Mouse (Mus musculus): Measurements from ENCODE around the gene Smarca2.

The Smarca2 gene

DNA sequence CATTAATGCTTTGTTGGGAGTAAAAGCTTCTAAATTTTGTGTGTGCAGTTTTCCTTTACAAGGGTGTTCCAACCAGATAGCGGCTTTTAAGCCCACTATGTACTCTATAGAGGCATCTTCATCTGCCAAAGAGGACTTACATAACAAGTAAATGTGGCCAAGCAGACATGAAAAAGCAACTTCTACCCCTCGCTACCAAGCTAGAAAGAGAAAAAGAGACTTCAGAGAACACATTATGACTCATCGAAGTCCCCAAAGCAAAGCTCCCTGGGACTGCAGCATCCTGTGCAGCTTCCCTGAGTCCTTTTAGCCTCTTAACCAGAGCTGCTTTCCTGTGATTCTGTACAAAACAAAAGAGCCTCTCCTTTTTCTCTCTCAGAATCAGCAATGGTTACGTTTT lies 3.4 kb upstream of the Smarca2 start:
- no peaks in the 10 kb centered on the region for H3K9me3 ChIP-seq (ENCODE audit: low read length)
- H3K36me3 ChIP-seq (ENCODE audit: insufficient read depth, low read length) = no peaks in the 10 kb centered on the region
- peaks cover 52% of the 10 kb centered on the region for H3K27me3 ChIP-seq (ENCODE audit: insufficient read depth, low read length)
- H3K4me1 ChIP-seq (replicated peaks; ENCODE audit: low read depth, low read length) = peaks cover 18% of the 10 kb centered on the region
- TF ChIP-seq CTCF (conservative IDR thresholded peaks at IDR 0.05; ENCODE audit: low read length) (no peak), NANOG (IDR thresholded peaks at IDR 0.05; ENCODE audit: borderline replicate concordance, low read length) (no peak), POU5F1 (IDR thresholded peaks at IDR 0.05; ENCODE audit: borderline replicate concordance, low read length) (no peak)
- no peak overlapping the region for H3K4me3 ChIP-seq (replicated peaks; ENCODE audit: low read length)

- peaks cover 8% of the 10 kb centered on the region for H3K9me3 ChIP-seq (ENCODE audit: low read length)
- H3K27me3 ChIP-seq (ENCODE audit: insufficient read depth, low read length) = peaks cover 71% of the 10 kb centered on the region
- peaks cover 28% of the 10 kb centered on the region for H3K4me1 ChIP-seq (replicated peaks; ENCODE audit: low read depth, low read length)
- TF ChIP-seq POU5F1 (IDR thresholded peaks at IDR 0.05; ENCODE audit: borderline replicate concordance, low read length) = no peak
- no peak for TF ChIP-seq CTCF (conservative IDR thresholded peaks at IDR 0.05; ENCODE audit: low read length)
- TF ChIP-seq NANOG (IDR thresholded peaks at IDR 0.05; ENCODE audit: borderline replicate concordance, low read length) = no peak
- H3K36me3 ChIP-seq (ENCODE audit: insufficient read depth, low read length) = no peaks in the 10 kb centered on the region
- no peak overlapping the region for H3K4me3 ChIP-seq (replicated peaks; ENCODE audit: low read length)
These were observed 1.5 kb upstream of the Smarca2 start for GRCm38 (mm10) chr19:26603296-26603860.

DNA sequence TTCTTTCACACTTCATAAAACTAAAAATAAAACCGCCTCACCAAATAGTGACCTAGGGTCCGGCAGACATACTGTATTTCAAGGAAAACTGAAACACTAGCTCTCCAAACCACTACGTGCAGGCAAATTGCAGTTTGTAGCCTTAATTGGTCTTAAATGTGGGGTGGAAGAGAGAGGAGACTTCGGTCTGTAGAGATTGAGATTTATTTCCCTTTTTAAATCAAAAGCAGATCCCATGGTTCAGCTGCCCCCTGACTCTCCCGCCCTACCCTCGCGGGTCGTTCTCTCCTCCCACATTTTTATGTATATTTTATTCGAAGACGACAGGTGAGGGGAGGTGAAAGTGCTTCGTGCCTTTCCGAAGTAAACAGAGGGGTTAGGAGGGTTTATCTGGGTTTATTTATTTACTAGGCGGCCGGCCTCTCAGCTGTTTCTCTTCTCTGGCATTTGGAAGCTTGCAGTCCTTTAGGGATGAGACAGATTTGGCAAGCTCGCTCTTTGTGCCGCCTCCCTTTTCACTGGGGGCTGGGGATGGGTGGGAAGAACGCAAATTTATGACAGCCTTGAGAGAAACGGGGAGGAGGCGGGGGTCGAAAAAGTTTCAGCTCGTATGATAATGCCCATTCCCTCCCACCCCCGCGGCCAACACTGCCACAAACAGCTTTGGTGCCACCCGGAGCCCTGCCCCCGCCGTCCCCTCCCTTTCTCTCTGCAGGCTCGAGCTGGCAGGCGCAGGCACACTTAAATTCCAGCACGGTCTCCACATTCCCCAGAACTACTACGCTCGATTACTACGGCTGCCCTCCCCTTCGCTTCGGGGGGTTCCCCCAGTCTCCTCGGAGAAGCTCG lies 720 bp upstream of the Smarca2 start:
- Histone ChIP-seq H3K36me3 (ENCODE audit: insufficient read depth, low read length) (no peaks in the 10 kb centered on the region), H3K4me1 (replicated peaks; ENCODE audit: low read depth, low read length) (peaks cover 28% of the 10 kb centered on the region), H3K4me3 (replicated peaks; ENCODE audit: low read length) (peak overlapping the region; percentile 83), H3K9me3 (ENCODE audit: low read length) (peaks cover 16% of the 10 kb centered on the region), H3K27me3 (ENCODE audit: insufficient read depth, low read length) (peaks cover 71% of the 10 kb centered on the region)
- TF ChIP-seq NANOG (IDR thresholded peaks at IDR 0.05; ENCODE audit: borderline replicate concordance, low read length) = no peak
- TF ChIP-seq POU5F1 (IDR thresholded peaks at IDR 0.05; ENCODE audit: borderline replicate concordance, low read length) = no peak
- TF ChIP-seq CTCF (conservative IDR thresholded peaks at IDR 0.05; ENCODE audit: low read length) = no peak

DNA sequence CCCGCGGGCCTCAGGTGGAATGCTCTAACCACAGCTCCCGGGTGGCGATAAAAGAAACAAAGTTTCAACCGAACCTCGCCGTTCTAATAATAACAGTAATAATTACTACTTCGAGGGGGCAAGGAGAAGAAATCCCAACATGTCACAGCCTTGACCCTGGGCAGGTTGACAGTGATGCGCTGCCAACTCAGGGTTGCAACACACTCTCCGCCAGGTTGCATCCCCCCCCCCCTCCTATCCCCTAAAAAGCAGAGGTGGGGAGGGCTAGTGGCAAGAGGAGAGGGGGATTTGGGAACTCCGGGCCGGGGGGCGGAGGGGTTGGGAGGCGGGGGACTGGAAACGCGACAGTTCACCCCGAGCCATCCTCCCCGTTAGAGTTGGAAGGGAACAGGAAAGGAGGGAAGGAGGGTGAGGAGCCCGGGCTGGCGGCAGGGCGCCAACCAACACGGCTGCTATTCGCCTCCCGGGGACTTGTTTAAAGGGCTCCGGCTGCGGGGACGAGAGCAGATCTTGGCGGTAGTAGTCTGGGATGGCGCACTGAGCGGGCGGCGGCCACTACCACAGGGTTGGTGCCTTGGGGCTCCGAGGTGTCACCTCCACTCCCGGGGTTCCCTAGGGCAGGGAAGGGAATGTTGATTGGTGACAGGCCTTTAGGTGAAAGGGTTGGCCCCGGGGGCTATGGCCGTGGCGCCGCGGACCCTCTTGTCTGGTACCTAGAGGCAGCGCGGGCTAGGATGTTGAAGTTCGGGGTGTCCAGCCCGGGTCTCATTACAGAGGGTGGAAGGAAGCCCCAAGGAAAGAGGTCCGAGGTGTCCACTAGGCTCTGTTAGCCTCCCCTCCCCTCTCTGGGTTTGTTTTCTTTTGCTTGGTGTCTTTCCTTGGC lies 829 bp downstream of the Smarca2 start:
- Histone ChIP-seq H3K4me3 (replicated peaks; ENCODE audit: low read length) (peak overlapping the region; percentile 83), H3K9me3 (ENCODE audit: low read length) (peaks cover 26% of the 10 kb centered on the region), H3K27me3 (ENCODE audit: insufficient read depth, low read length) (peaks cover 74% of the 10 kb centered on the region), H3K36me3 (ENCODE audit: insufficient read depth, low read length) (no peaks in the 10 kb centered on the region), H3K4me1 (replicated peaks; ENCODE audit: low read depth, low read length) (peaks cover 28% of the 10 kb centered on the region)
- TF ChIP-seq POU5F1 (IDR thresholded peaks at IDR 0.05; ENCODE audit: borderline replicate concordance, low read length) (no peak), NANOG (IDR thresholded peaks at IDR 0.05; ENCODE audit: borderline replicate concordance, low read length) (no peak), CTCF (conservative IDR thresholded peaks at IDR 0.05; ENCODE audit: low read length) (no peak)

DNA sequence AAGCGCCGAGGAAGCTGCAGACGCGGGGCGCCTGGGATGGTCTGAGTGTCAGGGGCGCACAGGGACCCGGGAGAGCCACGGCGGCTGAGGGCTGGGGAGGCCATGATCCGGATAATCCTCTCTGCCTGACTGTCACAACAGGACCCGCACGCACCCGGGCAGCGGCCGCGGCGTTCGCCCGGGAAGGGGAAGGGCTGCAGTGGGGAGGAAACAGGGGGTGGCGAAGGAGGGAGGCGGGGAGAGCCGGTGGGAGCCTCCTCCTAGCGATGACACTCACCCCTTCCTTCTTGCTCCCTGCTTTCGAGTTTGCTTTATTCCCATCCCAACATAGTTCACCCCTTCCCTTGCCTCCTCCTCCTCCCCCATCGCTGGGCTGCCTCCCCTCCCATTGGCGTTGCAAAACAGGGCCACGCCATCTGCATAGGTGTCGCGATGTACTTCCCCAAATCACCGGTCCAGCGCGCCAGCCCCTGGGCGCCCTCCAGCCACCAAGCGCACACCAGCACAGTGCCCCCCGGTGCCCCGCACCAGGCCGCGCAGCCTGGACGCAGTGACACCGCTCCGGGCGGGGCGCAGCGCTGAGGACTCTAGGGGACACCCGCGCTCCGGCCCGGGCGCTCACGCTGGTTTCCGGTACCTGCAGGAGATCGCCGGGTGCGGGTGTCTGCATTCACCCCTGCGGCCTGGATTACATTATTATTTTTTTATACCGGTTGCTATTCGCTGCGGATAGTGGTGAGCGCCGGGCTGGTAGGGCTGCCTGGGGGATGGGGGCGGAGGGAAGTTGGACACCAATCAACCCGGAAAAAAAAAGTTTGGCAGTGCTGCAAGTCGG lies 1.7 kb downstream of the Smarca2 start:
- Histone ChIP-seq H3K36me3 (ENCODE audit: insufficient read depth, low read length) (no peaks in the 10 kb centered on the region), H3K27me3 (ENCODE audit: insufficient read depth, low read length) (peaks cover 68% of the 10 kb centered on the region), H3K4me3 (replicated peaks; ENCODE audit: low read length) (peak overlapping the region; percentile 83), H3K9me3 (ENCODE audit: low read length) (peaks cover 30% of the 10 kb centered on the region), H3K4me1 (replicated peaks; ENCODE audit: low read depth, low read length) (peaks cover 28% of the 10 kb centered on the region)
- TF ChIP-seq CTCF (conservative IDR thresholded peaks at IDR 0.05; ENCODE audit: low read length) (no peak), POU5F1 (IDR thresholded peaks at IDR 0.05; ENCODE audit: borderline replicate concordance, low read length) (no peak), NANOG (IDR thresholded peaks at IDR 0.05; ENCODE audit: borderline replicate concordance, low read length) (no peak)

DNA sequence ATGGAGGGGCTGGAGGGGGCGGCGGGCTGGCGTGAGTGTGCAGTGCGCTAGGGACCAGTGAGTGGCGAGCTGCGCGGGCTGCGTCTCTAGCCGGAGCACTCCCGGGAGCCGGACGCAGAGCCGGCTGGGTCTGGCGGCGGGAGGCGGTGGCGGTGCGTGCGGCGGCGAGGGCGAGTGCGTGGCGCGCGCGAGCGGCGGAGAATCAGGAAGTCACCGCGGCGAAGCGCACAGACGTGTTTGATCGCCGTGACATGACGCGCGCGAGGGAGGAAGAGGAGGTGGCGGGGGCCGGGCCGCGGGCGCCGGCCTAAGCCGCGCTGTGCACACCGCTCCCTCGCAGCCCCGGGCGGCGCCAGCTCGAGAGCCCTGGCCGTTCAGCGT lies 2.3 kb downstream of the Smarca2 start:
- Histone ChIP-seq H3K36me3 (ENCODE audit: insufficient read depth, low read length) (no peaks in the 10 kb centered on the region), H3K4me3 (replicated peaks; ENCODE audit: low read length) (peak overlapping the region; percentile 83), H3K9me3 (ENCODE audit: low read length) (peaks cover 30% of the 10 kb centered on the region), H3K4me1 (replicated peaks; ENCODE audit: low read depth, low read length) (peaks cover 28% of the 10 kb centered on the region), H3K27me3 (ENCODE audit: insufficient read depth, low read length) (peaks cover 62% of the 10 kb centered on the region)
- TF ChIP-seq POU5F1 (IDR thresholded peaks at IDR 0.05; ENCODE audit: borderline replicate concordance, low read length) (no peak), CTCF (conservative IDR thresholded peaks at IDR 0.05; ENCODE audit: low read length) (no peak), NANOG (IDR thresholded peaks at IDR 0.05; ENCODE audit: borderline replicate concordance, low read length) (no peak)

DNA sequence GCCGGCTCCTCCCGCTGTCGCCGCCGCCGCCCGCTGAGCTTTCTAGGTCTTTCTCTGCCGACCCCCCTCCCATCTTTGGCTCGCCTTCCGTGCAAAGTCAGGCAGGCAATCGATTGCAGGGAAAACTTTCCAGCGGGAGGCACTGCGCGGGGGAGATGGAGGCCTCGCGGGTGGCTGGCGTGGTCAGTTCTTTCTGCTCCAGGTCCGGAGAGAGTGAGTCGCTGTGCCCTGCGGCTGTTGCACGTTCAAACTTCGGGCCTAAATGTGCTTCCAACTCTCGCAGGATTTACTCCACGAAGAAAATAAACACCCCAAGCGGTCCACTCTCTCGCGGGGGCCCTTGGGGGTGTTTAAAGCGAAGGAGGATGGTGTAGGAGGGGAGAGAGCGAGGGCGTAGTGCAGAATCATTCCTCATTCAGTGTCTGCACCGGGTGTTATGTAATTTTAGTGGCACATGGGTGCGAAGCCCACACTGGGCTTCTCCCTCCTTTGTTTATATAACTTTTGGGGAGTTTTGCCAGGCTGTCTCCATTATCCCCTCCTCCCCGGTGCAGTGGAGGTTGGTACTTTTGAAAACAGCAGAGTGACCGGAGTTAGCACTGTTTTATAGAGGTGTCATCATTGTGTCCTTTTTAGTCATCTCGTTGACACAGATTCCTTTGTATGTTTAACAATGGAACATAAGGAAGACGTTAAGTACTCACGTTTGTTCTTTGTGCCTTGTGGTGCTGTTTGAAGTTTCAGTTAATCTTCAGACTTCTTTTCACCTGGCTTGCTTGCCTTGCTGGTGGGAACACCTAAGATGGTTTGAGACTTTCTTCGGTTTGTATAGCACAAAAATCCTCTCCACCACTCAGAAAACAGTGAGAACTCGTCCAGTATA lies 2.9 kb downstream of the Smarca2 start:
- peaks cover 55% of the 10 kb centered on the region for H3K27me3 ChIP-seq (ENCODE audit: insufficient read depth, low read length)
- H3K4me1 ChIP-seq (replicated peaks; ENCODE audit: low read depth, low read length) = peaks cover 29% of the 10 kb centered on the region
- TF ChIP-seq NANOG (IDR thresholded peaks at IDR 0.05; ENCODE audit: borderline replicate concordance, low read length) (peak; percentile 81), CTCF (conservative IDR thresholded peaks at IDR 0.05; ENCODE audit: low read length) (no peak), POU5F1 (IDR thresholded peaks at IDR 0.05; ENCODE audit: borderline replicate concordance, low read length) (no peak)
- H3K4me3 ChIP-seq (replicated peaks; ENCODE audit: low read length) = peak overlapping the region; percentile 83
- H3K36me3 ChIP-seq (ENCODE audit: insufficient read depth, low read length) = no peaks in the 10 kb centered on the region
- peaks cover 30% of the 10 kb centered on the region for H3K9me3 ChIP-seq (ENCODE audit: low read length)

All from E14TG2a.4 (cell line).